8 mouse cellular contexts compared by ENCODE assay signal in genomic region chr17:32284262-32285137, GRCm38 (mm10). TPM values are rescaled to one million over a fixed set of nuclear protein-coding genes. Genes with fewer than 3 reads are reported as not detected.
DNase-seq lines count a peak whose midpoint lies in the region; ATAC-seq and TF ChIP-seq lines count a peak whose summit lies in the region.

Gene Brd4, minus strand, starts transcription at chr17:32284722.

- TF ChIP-seq CTCF in ES-Bruce4 (IDR thresholded peaks at IDR 0.05; ENCODE audit: low read depth, low read length) = no peak

- no peaks in the 10 kb centered on the region for H3K4me1 ChIP-seq in ES-Bruce4 (ENCODE audit: control insufficient read depth, insufficient read depth, low read length)
- peaks cover 10% of the 10 kb centered on the region; the same call in 1 of the 2 replicates for H3K4me1 ChIP-seq in forebrain, embryonic 14.5 days (ENCODE audit: control insufficient read depth, insufficient read depth, low read length)
- H3K4me1 ChIP-seq in neural tube, embryonic 15.5 days = peaks cover 46% of the 10 kb centered on the region

- WGBS in forebrain, embryonic 14.5 days = under 1% methylated on average over 73 of the region's 100 CpGs
- WGBS in neural tube, embryonic 15.5 days = under 1% methylated on average over 89 of the region's 100 CpGs

- peak; percentile 94 for ATAC-seq in cerebellum, adult (ENCODE audit: insufficient number of reproducible peaks, low FRiP score, low TSS enrichment)
- peak; percentile 94 for ATAC-seq in forebrain, embryonic 14.5 days
- peak; percentile 94 for ATAC-seq in neural tube, embryonic 15.5 days (ENCODE audit: low FRiP score)

- H3K27me3 ChIP-seq in ES-Bruce4 (ENCODE audit: control insufficient read depth, insufficient read depth, low read length, poor library complexity, severe bottlenecking) = no peaks in the 10 kb centered on the region
- H3K27me3 ChIP-seq in forebrain, embryonic 14.5 days (replicated peaks; ENCODE audit: control insufficient read depth, insufficient read depth, low read length) = no peaks in the 10 kb centered on the region
- H3K27me3 ChIP-seq in neural tube, embryonic 15.5 days (replicated peaks) = no peaks in the 10 kb centered on the region

- DNase-seq in forebrain, embryonic 14.5 days (ENCODE audit: low spot score) = peak; percentile 94
- DNase-seq in heart, postnatal 14 days = peak; percentile 94 to 95
- peak; percentile 91 for DNase-seq in layer of hippocampus, adult 11-12 months (ENCODE audit: low spot score)
- DNase-seq in lung, adult 18-20 months = peak; percentile 89 to 91
- DNase-seq in testis, postnatal 14 days (ENCODE audit: low spot score) = peak; percentile 91

- H3K4me2 ChIP-seq in forebrain, embryonic 14.5 days (ENCODE audit: low read length) = peak within 1 kb of the TSS; percentile 84
- peak within 1 kb of the TSS; percentile 78 for H3K4me2 ChIP-seq in neural tube, embryonic 15.5 days

- no peaks in the 10 kb centered on the region for H3K36me3 ChIP-seq in ES-Bruce4 (ENCODE audit: control insufficient read depth, insufficient read depth, low read length, poor library complexity, severe bottlenecking)
- no peaks in the 10 kb centered on the region for H3K36me3 ChIP-seq in forebrain, embryonic 14.5 days (ENCODE audit: control insufficient read depth, insufficient read depth, low read length)
- H3K36me3 ChIP-seq in neural tube, embryonic 15.5 days = no peaks in the 10 kb centered on the region

- peak within 1 kb of the TSS; percentile 98 for H3K9ac ChIP-seq in ES-Bruce4 (ENCODE audit: low read depth, poor library complexity, severe bottlenecking)
- H3K9ac ChIP-seq in forebrain, embryonic 14.5 days (ENCODE audit: low read length) = peak within 1 kb of the TSS; percentile 96
- peak within 1 kb of the TSS; percentile 100 for H3K9ac ChIP-seq in neural tube, embryonic 15.5 days (replicated peaks)

- intact Hi-C loops in heart, postnatal 14 days (cut with DNase I) = loop anchor here (2.0 to 5.0 kb wide), 3 partner anchors 36 to 62 kb away; partner anchors contain the start of gene Akap8

- H3K9me3 ChIP-seq in ES-Bruce4 (replicated peaks; ENCODE audit: control insufficient read depth, insufficient read depth, low read length, poor library complexity, severe bottlenecking) = no peaks in the 10 kb centered on the region
- no peaks in the 10 kb centered on the region for H3K9me3 ChIP-seq in forebrain, embryonic 14.5 days (replicated peaks; ENCODE audit: control insufficient read depth, low read length)
- H3K9me3 ChIP-seq in neural tube, embryonic 15.5 days (replicated peaks) = no peaks in the 10 kb centered on the region

- peak; percentile 33 for TF ChIP-seq POLR2A in ES-Bruce4 (IDR thresholded peaks at IDR 0.05; ENCODE audit: insufficient read depth, low read length)

- H3K4me3 ChIP-seq in ES-Bruce4 (ENCODE audit: low read depth, low read length) = peak within 1 kb of the TSS; percentile 98
- peak within 1 kb of the TSS; percentile 92 for H3K4me3 ChIP-seq in forebrain, embryonic 14.5 days (ENCODE audit: low read depth, low read length)
- peak within 1 kb of the TSS; percentile 96 for H3K4me3 ChIP-seq in neural tube, embryonic 15.5 days (replicated peaks)

- H3K27ac ChIP-seq in ES-Bruce4 (ENCODE audit: insufficient read depth, low read length) = peak within 1 kb of the TSS; percentile 84
- peak within 1 kb of the TSS; percentile 99 for H3K27ac ChIP-seq in forebrain, embryonic 14.5 days (ENCODE audit: low read depth, low read length)
- peak within 1 kb of the TSS; percentile 100 for H3K27ac ChIP-seq in neural tube, embryonic 15.5 days (replicated peaks)

- TF ChIP-seq EP300 in ES-Bruce4 (IDR thresholded peaks at IDR 0.05; ENCODE audit: insufficient read depth, low read depth, low read length) = no peak

RNA-seq across cellular contexts. Expression of gene Brd4, which starts in this region (rescaled TPM):
- polyA plus RNA-seq in ES-Bruce4 (2011; ENCODE audit: insufficient read depth, insufficient read length, low read depth, missing spikeins) = 190 and 191 TPM in 2 replicates
- 51.0 and 66.1 TPM in 2 replicates for polyA plus RNA-seq in forebrain, embryonic 14.5 days (2014; fragmentation: Nextera tagmentation; extraction: Ambion mirVana)
- 10 to 100 TPM; 64.0 to 67.4 TPM for total RNA-seq in heart, postnatal 14 days (2021)
- polyA plus RNA-seq in neural tube, embryonic 15.5 days (2015; fragmentation: Nextera tagmentation; extraction: Ambion mirVana) = 73.9 and 84.4 TPM in 2 replicates

Comparison
In these comparisons a context has a peak if more than half of its experiments do, and no peak if none do; other contexts are left out.
1. Peak in every context shown above with its lines: DNase-seq, ATAC-seq, H3K4me3 ChIP-seq and H3K27ac ChIP-seq.